Mouse (Mus musculus) cerebellum, postnatal 4 days (tissue): ENCODE measurements around the gene Ccl27a.
A peak's percentile ranks its signal among the peaks of the same experiment; 100 is the strongest.
"Not testable (repeated sequence)": the region's sequence is repeated elsewhere in the genome, so short reads cannot be mapped to it uniquely, and the experiment has no call there.

Experiments
- DNase-seq, 2 experiments: peaks; one replicate each; pipeline ENCODE4 v3.0.0; 2022; ENCODE audit warnings: low spot score in 2 of 2, mixed read lengths in 1 of 2

Ccl27a gene

GRCm38 (mm10) chr4:41774002-41774401 is at the start of gene Ccl27a:
Gene Ccl27a (minus strand): TSS chr4:41774247.
- DNase-seq: peak in 1 of 2 experiments; percentile 66

- DNase-seq: not testable (repeated sequence)
Observed at GRCm38 (mm10) chr4:41783197-41783596, 9.2 kb upstream of the Ccl27a start.

GRCm38 (mm10) chr4:41782711-41783110 is 8.7 kb upstream of the Ccl27a start:
- not testable (repeated sequence) for DNase-seq

- DNase-seq: not testable (repeated sequence)
Observed at GRCm38 (mm10) chr4:41781748-41782485, 7.9 kb upstream of the Ccl27a start.

- DNase-seq: not testable (repeated sequence)
Observed at GRCm38 (mm10) chr4:41781271-41781670, 7.2 kb upstream of the Ccl27a start.

- not testable (repeated sequence) for DNase-seq
Observed at GRCm38 (mm10) chr4:41775840-41776239, 1.8 kb upstream of the Ccl27a start.

- not testable (repeated sequence) for DNase-seq
Observed at GRCm38 (mm10) chr4:41774506-41774905, 459 bp upstream of the Ccl27a start.

- peak in 1 of 2 experiments; percentile 52 for DNase-seq
Observed at GRCm38 (mm10) chr4:41773502-41773901, 545 bp downstream of the Ccl27a start.

- DNase-seq: not testable (repeated sequence)
Observed at GRCm38 (mm10) chr4:41772946-41773345, 1.1 kb downstream of the Ccl27a start.

GRCm38 (mm10) chr4:41767301-41767700 is 6.7 kb downstream of the Ccl27a start:
- not testable (repeated sequence) for DNase-seq

- not testable (repeated sequence) for DNase-seq
Observed at GRCm38 (mm10) chr4:41763176-41763575, 10.9 kb downstream of the Ccl27a start.

GRCm38 (mm10) chr4:41762688-41763114 is 11.3 kb downstream of the Ccl27a start:
- DNase-seq: peak in 1 of 2 experiments; percentile 68

GRCm38 (mm10) chr4:41762099-41762687 is 11.9 kb downstream of the Ccl27a start:
- DNase-seq: no peak

- DNase-seq: no peak
Observed at GRCm38 (mm10) chr4:41761680-41762079, 12.4 kb downstream of the Ccl27a start.

GRCm38 (mm10) chr4:41760911-41761310 is 13.1 kb downstream of the Ccl27a start:
- no peak for DNase-seq

GRCm38 (mm10) chr4:41760288-41760721 is 13.7 kb downstream of the Ccl27a start:
- DNase-seq: peak; percentile 60 to 85

- DNase-seq: no peak
Observed at GRCm38 (mm10) chr4:41759656-41760287, 14.3 kb downstream of the Ccl27a start.

- DNase-seq: no peak
Observed at GRCm38 (mm10) chr4:41759206-41759605, 14.8 kb downstream of the Ccl27a start.

- no peak for DNase-seq
Observed at GRCm38 (mm10) chr4:41758701-41759100, 15.3 kb downstream of the Ccl27a start.

GRCm38 (mm10) chr4:41758021-41758420 is 16.0 kb downstream of the Ccl27a start:
- no peak for DNase-seq

- no peak for DNase-seq
Observed at GRCm38 (mm10) chr4:41757321-41757720, 16.7 kb downstream of the Ccl27a start.

- no peak for DNase-seq
Observed at GRCm38 (mm10) chr4:41756440-41756839, 17.6 kb downstream of the Ccl27a start.
